Mouse (Mus musculus) testis, adult 2 months (tissue): ENCODE data around the gene Pdzph1.

Experiments
- CTCF ChIP-seq: fragments of 200-500 bp; IDR thresholded peaks from 2 replicates; pipeline ENCODE4 v1.5.1; 2012; ENCODE audit warnings: low read depth, mild to moderate bottlenecking, inconsistent platforms, low read length, moderate library complexity; ENCODE audit not compliant: control insufficient read depth, insufficient read depth, insufficient replicate concordance
- POLR2A ChIP-seq: fragments of 200-500 bp; IDR thresholded peaks from 2 replicates; pipeline ENCODE4 v1.6.1; 2012; ENCODE audit warnings: low read depth, mild to moderate bottlenecking, inconsistent platforms, low read length, moderate library complexity; ENCODE audit not compliant: control insufficient read depth

- TF ChIP-seq CTCF (no peak), POLR2A (no peak)
Measured at GRCm38 (mm10) chr17:59039754-59040153, 48.6 kb upstream of the Pdzph1 start.
